Mouse (Mus musculus): ENCODE results near the gene Slc27a2. TPM values are rescaled to one million over a fixed set of nuclear protein-coding genes. Genes with fewer than 3 reads are reported as not detected.

Slc27a2 gene
- polyA plus RNA-seq, 2 experiments = 0.29 to 0.94 TPM

DNA sequence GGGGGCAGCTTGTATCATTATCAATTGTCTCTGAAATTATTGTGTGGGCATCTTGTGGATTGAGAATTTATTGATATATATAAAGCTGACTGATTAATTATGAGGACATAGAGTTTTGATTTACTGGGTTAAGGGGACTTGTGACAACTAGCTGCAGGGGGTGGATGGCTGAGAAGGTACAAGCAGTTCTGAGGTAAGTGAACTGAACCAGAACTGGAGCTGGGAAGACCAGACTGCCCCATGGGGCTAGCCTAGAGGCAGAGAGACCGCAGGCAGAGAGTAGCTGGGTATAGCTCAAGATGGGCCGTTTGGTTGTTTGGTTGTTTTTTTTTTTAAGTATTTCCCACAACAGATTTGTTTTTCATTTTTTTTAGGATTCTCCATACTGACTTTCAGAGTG lies 27.9 kb upstream of the Slc27a2 start:
- Histone ChIP-seq H3K4me2 (replicated peaks; ENCODE audit: low read depth, low read length, severe bottlenecking) (no peak overlapping the region), H3K36me3 (ENCODE audit: control insufficient read depth, insufficient read depth, low read length) (no peaks in the 10 kb centered on the region), H3K4me1 (ENCODE audit: control insufficient read depth, insufficient read depth, low read length) (no peaks in the 10 kb centered on the region), H3K27me3 (ENCODE audit: control insufficient read depth, insufficient read depth, low read length) (no peaks in the 10 kb centered on the region), H3K9ac (ENCODE audit: low read depth, low read length, severe bottlenecking) (no peak overlapping the region), H3K9me3 (ENCODE audit: control insufficient read depth, low read length) (no peaks in the 10 kb centered on the region), H3K4me3 (replicated peaks; ENCODE audit: low read length) (no peak overlapping the region), H3K27ac (replicated peaks; ENCODE audit: low read depth, low read length) (no peak overlapping the region)
- DNase-seq (ENCODE audit: low spot score) (no peak), ATAC-seq (ENCODE audit: low FRiP score, low read depth) (no peak)
- no peak for TF ChIP-seq POLR2A (IDR thresholded peaks at IDR 0.05; ENCODE audit: borderline replicate concordance, extremely low read depth, insufficient read depth, insufficient read length)
- WGBS = 65% methylated on average over 2 of the region's 2 CpGs

GRCm38 (mm10) chr2:126527461-126527860 lies 24.7 kb upstream of the Slc27a2 start:
- Histone ChIP-seq H3K4me3 (replicated peaks; ENCODE audit: low read length) (no peak overlapping the region), H3K9me3 (ENCODE audit: control insufficient read depth, low read length) (no peaks in the 10 kb centered on the region), H3K4me1 (ENCODE audit: control insufficient read depth, insufficient read depth, low read length) (no peaks in the 10 kb centered on the region), H3K27ac (replicated peaks; ENCODE audit: low read depth, low read length) (no peak overlapping the region), H3K36me3 (ENCODE audit: control insufficient read depth, insufficient read depth, low read length) (no peaks in the 10 kb centered on the region), H3K9ac (ENCODE audit: low read depth, low read length, severe bottlenecking) (no peak overlapping the region), H3K27me3 (ENCODE audit: control insufficient read depth, insufficient read depth, low read length) (no peaks in the 10 kb centered on the region), H3K4me2 (replicated peaks; ENCODE audit: low read depth, low read length, severe bottlenecking) (no peak overlapping the region)
- 87% methylated on average over 8 of the region's 8 CpGs for WGBS
- TF ChIP-seq POLR2A (IDR thresholded peaks at IDR 0.05; ENCODE audit: borderline replicate concordance, extremely low read depth, insufficient read depth, insufficient read length) = no peak
- no peak for ATAC-seq (ENCODE audit: low FRiP score, low read depth)
- no peak for DNase-seq (ENCODE audit: low spot score)

DNA sequence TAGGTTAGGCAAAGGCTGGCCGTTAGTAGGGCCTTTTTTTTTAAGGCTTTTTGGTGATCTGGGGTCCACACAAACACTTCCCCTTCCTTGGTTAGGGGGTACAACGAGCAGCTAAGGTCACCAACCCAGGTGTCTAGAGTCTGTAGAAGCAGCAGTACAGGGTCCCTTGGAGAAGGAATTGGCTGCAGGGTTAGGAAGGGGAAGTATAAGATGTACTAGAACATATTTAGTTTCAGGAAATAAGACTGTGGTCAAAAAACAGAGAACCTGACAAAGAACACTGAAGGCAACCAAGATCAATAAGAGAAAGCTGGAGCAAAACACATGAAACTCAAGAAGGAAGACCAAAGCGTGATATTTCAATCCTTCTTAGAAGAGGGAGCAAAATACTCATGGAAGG lies 21.6 kb upstream of the Slc27a2 start:
- Histone ChIP-seq H3K9me3 (ENCODE audit: control insufficient read depth, low read length) (no peaks in the 10 kb centered on the region), H3K4me3 (replicated peaks; ENCODE audit: low read length) (no peak overlapping the region), H3K4me1 (ENCODE audit: control insufficient read depth, insufficient read depth, low read length) (no peaks in the 10 kb centered on the region), H3K4me2 (replicated peaks; ENCODE audit: low read depth, low read length, severe bottlenecking) (no peak overlapping the region), H3K27me3 (ENCODE audit: control insufficient read depth, insufficient read depth, low read length) (no peaks in the 10 kb centered on the region), H3K9ac (ENCODE audit: low read depth, low read length, severe bottlenecking) (no peak overlapping the region), H3K27ac (replicated peaks; ENCODE audit: low read depth, low read length) (no peak overlapping the region), H3K36me3 (ENCODE audit: control insufficient read depth, insufficient read depth, low read length) (no peaks in the 10 kb centered on the region)
- ATAC-seq (ENCODE audit: low FRiP score, low read depth) (no peak), DNase-seq (ENCODE audit: low spot score) (no peak)
- 77% methylated on average over 3 of the region's 3 CpGs for WGBS
- TF ChIP-seq POLR2A (IDR thresholded peaks at IDR 0.05; ENCODE audit: borderline replicate concordance, extremely low read depth, insufficient read depth, insufficient read length) = no peak

GRCm38 (mm10) chr2:126537654-126538053 lies 14.6 kb upstream of the Slc27a2 start:
- ATAC-seq (ENCODE audit: low FRiP score, low read depth) = no peak

DNA sequence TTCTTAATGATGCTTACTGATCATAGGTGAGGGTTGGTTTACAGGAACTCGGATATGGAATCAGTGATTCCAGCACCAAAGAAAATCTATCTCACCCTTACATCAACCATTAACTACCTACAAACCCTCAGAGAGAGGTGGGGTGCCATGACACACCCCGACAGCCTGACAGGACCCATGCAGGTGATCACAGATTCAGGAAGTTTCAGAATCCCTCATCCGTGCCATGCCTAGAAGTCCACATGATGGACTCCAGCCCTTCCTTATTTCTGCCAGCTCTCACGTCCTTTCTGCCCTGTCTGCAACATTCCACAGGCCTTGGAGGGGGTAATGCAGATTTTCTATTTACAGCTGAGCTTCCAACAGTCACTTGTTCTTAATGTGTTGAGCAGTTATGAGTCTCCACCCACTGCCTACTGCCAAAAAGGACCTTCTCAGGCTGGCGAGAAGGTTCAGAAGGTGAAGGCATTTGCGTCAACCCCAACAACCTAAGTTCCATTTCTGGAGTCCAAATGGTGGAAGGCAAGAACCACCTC lies 11.7 kb upstream of the Slc27a2 start:
- WGBS = 81% methylated on average over 6 of the region's 6 CpGs
- Histone ChIP-seq H3K27me3 (ENCODE audit: control insufficient read depth, insufficient read depth, low read length) (no peaks in the 10 kb centered on the region), H3K4me3 (replicated peaks; ENCODE audit: low read length) (no peak overlapping the region), H3K4me2 (replicated peaks; ENCODE audit: low read depth, low read length, severe bottlenecking) (no peak overlapping the region), H3K36me3 (ENCODE audit: control insufficient read depth, insufficient read depth, low read length) (no peaks in the 10 kb centered on the region), H3K9ac (ENCODE audit: low read depth, low read length, severe bottlenecking) (no peak overlapping the region), H3K4me1 (ENCODE audit: control insufficient read depth, insufficient read depth, low read length) (no peaks in the 10 kb centered on the region), H3K9me3 (ENCODE audit: control insufficient read depth, low read length) (no peaks in the 10 kb centered on the region), H3K27ac (replicated peaks; ENCODE audit: low read depth, low read length) (no peak overlapping the region)
- DNase-seq (ENCODE audit: low spot score) = no peak
- no peak for ATAC-seq (ENCODE audit: low FRiP score, low read depth)
- TF ChIP-seq POLR2A (IDR thresholded peaks at IDR 0.05; ENCODE audit: borderline replicate concordance, extremely low read depth, insufficient read depth, insufficient read length) = no peak

More at GRCm38 (mm10) chr2:126537654-126538053, 14.6 kb upstream of the Slc27a2 start:
- H3K36me3 ChIP-seq (ENCODE audit: control insufficient read depth, insufficient read depth, low read length) = no peaks in the 10 kb centered on the region
- H3K9ac ChIP-seq (ENCODE audit: low read depth, low read length, severe bottlenecking) = no peak overlapping the region
- H3K4me1 ChIP-seq (ENCODE audit: control insufficient read depth, insufficient read depth, low read length) = no peaks in the 10 kb centered on the region
- no peaks in the 10 kb centered on the region for H3K27me3 ChIP-seq (ENCODE audit: control insufficient read depth, insufficient read depth, low read length)
- no peak for TF ChIP-seq POLR2A (IDR thresholded peaks at IDR 0.05; ENCODE audit: borderline replicate concordance, extremely low read depth, insufficient read depth, insufficient read length)
- no peaks in the 10 kb centered on the region for H3K9me3 ChIP-seq (ENCODE audit: control insufficient read depth, low read length)
- H3K4me3 ChIP-seq (replicated peaks; ENCODE audit: low read length) = no peak overlapping the region
- H3K4me2 ChIP-seq (replicated peaks; ENCODE audit: low read depth, low read length, severe bottlenecking) = no peak overlapping the region
- no peak overlapping the region for H3K27ac ChIP-seq (replicated peaks; ENCODE audit: low read depth, low read length)
- no peak for DNase-seq (ENCODE audit: low spot score)

- no peak for TF ChIP-seq POLR2A (IDR thresholded peaks at IDR 0.05; ENCODE audit: borderline replicate concordance, extremely low read depth, insufficient read depth, insufficient read length)
- Histone ChIP-seq H3K27ac (replicated peaks; ENCODE audit: low read depth, low read length) (no peak overlapping the region), H3K36me3 (ENCODE audit: control insufficient read depth, insufficient read depth, low read length) (no peaks in the 10 kb centered on the region), H3K4me3 (replicated peaks; ENCODE audit: low read length) (no peak overlapping the region), H3K27me3 (ENCODE audit: control insufficient read depth, insufficient read depth, low read length) (no peaks in the 10 kb centered on the region), H3K4me1 (ENCODE audit: control insufficient read depth, insufficient read depth, low read length) (no peaks in the 10 kb centered on the region), H3K9ac (ENCODE audit: low read depth, low read length, severe bottlenecking) (no peak overlapping the region), H3K9me3 (ENCODE audit: control insufficient read depth, low read length) (no peaks in the 10 kb centered on the region), H3K4me2 (replicated peaks; ENCODE audit: low read depth, low read length, severe bottlenecking) (no peak overlapping the region)
- DNase-seq (ENCODE audit: low spot score) (no peak), ATAC-seq (ENCODE audit: low FRiP score, low read depth) (no peak)
- 92% methylated on average over 5 of the region's 5 CpGs for WGBS
Observed at GRCm38 (mm10) chr2:126542211-126542610, 10.0 kb upstream of the Slc27a2 start.
